Mouse (Mus musculus): ENCODE results near the gene Sowahb. TPM values are rescaled to one million over a fixed set of nuclear protein-coding genes. Genes with fewer than 3 reads are reported as not detected.
A peak's percentile ranks its signal among the peaks of the same experiment; 100 is the strongest.

Gene Sowahb
- polyA plus RNA-seq, 1 experiment from 2014 or later: not detected

- H3K27me3 ChIP-seq (ENCODE audit: control insufficient read depth, insufficient read depth, low read length): no peaks in the 10 kb centered on the region
- 85% methylated on average over 7 of the region's 7 CpGs for WGBS
Measured at GRCm38 (mm10) chr5:93077661-93078323, 33.0 kb upstream of the Sowahb start.

GRCm38 (mm10) chr5:93060865-93061264 lies 16.0 kb upstream of the Sowahb start:
- no peak overlapping the region for H3K9ac ChIP-seq
- DNase-seq (ENCODE audit: low spot score) (no peak), ATAC-seq (ENCODE audit: low FRiP score) (no peak)
- no peak overlapping the region for H3K4me3 ChIP-seq (replicated peaks; ENCODE audit: low read length)
- no peaks in the 10 kb centered on the region for H3K27me3 ChIP-seq (ENCODE audit: control insufficient read depth, insufficient read depth, low read length)
- no peaks in the 10 kb centered on the region for H3K4me1 ChIP-seq (replicated peaks; ENCODE audit: control insufficient read depth, insufficient read depth, low read length)
- no peaks in the 10 kb centered on the region for H3K9me3 ChIP-seq (ENCODE audit: control insufficient read depth, low read length)
- H3K36me3 ChIP-seq (replicated peaks; ENCODE audit: control insufficient read depth, insufficient read depth): no peaks in the 10 kb centered on the region
- H3K27ac ChIP-seq: no peak overlapping the region
- WGBS: 90% methylated on average over 4 of the region's 4 CpGs
- H3K4me2 ChIP-seq (replicated peaks): no peak overlapping the region

More at GRCm38 (mm10) chr5:93077661-93078323, 33.0 kb upstream of the Sowahb start:
- DNase-seq (ENCODE audit: low spot score): no peak
- Histone ChIP-seq H3K9me3 (ENCODE audit: control insufficient read depth, low read length) (peaks cover 4% of the 10 kb centered on the region; the same call in 1 of the 2 replicates), H3K27ac (no peak overlapping the region), H3K4me1 (replicated peaks; ENCODE audit: control insufficient read depth, insufficient read depth, low read length) (no peaks in the 10 kb centered on the region), H3K36me3 (replicated peaks; ENCODE audit: control insufficient read depth, insufficient read depth) (no peaks in the 10 kb centered on the region), H3K9ac (no peak overlapping the region), H3K4me3 (replicated peaks; ENCODE audit: low read length) (no peak overlapping the region), H3K4me2 (replicated peaks) (no peak overlapping the region)
- no peak for ATAC-seq (ENCODE audit: low FRiP score)

GRCm38 (mm10) chr5:93053606-93054397 lies 9.0 kb upstream of the Sowahb start:
- DNase-seq (ENCODE audit: low spot score): no peak
- Histone ChIP-seq H3K36me3 (replicated peaks; ENCODE audit: control insufficient read depth, insufficient read depth) (no peaks in the 10 kb centered on the region), H3K27me3 (ENCODE audit: control insufficient read depth, insufficient read depth, low read length) (peaks cover 6% of the 10 kb centered on the region), H3K9ac (no peak overlapping the region), H3K4me1 (replicated peaks; ENCODE audit: control insufficient read depth, insufficient read depth, low read length) (no peaks in the 10 kb centered on the region), H3K4me2 (replicated peaks) (no peak overlapping the region), H3K4me3 (replicated peaks; ENCODE audit: low read length) (no peak overlapping the region), H3K27ac (no peak overlapping the region), H3K9me3 (ENCODE audit: control insufficient read depth, low read length) (no peaks in the 10 kb centered on the region)
- 52% methylated on average over 8 of the region's 8 CpGs for WGBS
- no peak for ATAC-seq (ENCODE audit: low FRiP score)

- Histone ChIP-seq H3K27me3 (ENCODE audit: control insufficient read depth, insufficient read depth, low read length) (peaks cover 24% of the 10 kb centered on the region), H3K36me3 (replicated peaks; ENCODE audit: control insufficient read depth, insufficient read depth) (no peaks in the 10 kb centered on the region), H3K9ac (no peak overlapping the region), H3K27ac (no peak overlapping the region), H3K4me3 (replicated peaks; ENCODE audit: low read length) (no peak overlapping the region), H3K4me1 (replicated peaks; ENCODE audit: control insufficient read depth, insufficient read depth, low read length) (no peaks in the 10 kb centered on the region), H3K4me2 (replicated peaks) (no peak overlapping the region), H3K9me3 (ENCODE audit: control insufficient read depth, low read length) (no peaks in the 10 kb centered on the region)
- WGBS: 76% methylated on average over 9 of the region's 9 CpGs
- DNase-seq (ENCODE audit: low spot score): no peak
- no peak for ATAC-seq (ENCODE audit: low FRiP score)
Measured at GRCm38 (mm10) chr5:93051951-93052350, 7.1 kb upstream of the Sowahb start.

GRCm38 (mm10) chr5:93051041-93051440 lies 6.2 kb upstream of the Sowahb start:
- no peaks in the 10 kb centered on the region for H3K36me3 ChIP-seq (replicated peaks; ENCODE audit: control insufficient read depth, insufficient read depth)
- peaks cover 34% of the 10 kb centered on the region for H3K27me3 ChIP-seq (ENCODE audit: control insufficient read depth, insufficient read depth, low read length)
- no peak overlapping the region for H3K4me3 ChIP-seq (replicated peaks; ENCODE audit: low read length)
- H3K9me3 ChIP-seq (ENCODE audit: control insufficient read depth, low read length): no peaks in the 10 kb centered on the region
- no peak for ATAC-seq (ENCODE audit: low FRiP score)
- H3K27ac ChIP-seq: no peak overlapping the region
- no peak for DNase-seq (ENCODE audit: low spot score)
- H3K9ac ChIP-seq: no peak overlapping the region
- H3K4me1 ChIP-seq (replicated peaks; ENCODE audit: control insufficient read depth, insufficient read depth, low read length): no peaks in the 10 kb centered on the region
- H3K4me2 ChIP-seq (replicated peaks): no peak overlapping the region
- WGBS: 49% methylated on average over 5 of the region's 5 CpGs

GRCm38 (mm10) chr5:93049971-93050370 lies 5.1 kb upstream of the Sowahb start:
- DNase-seq (ENCODE audit: low spot score) (no peak), ATAC-seq (ENCODE audit: low FRiP score) (no peak)
- Histone ChIP-seq H3K27ac (no peak overlapping the region), H3K27me3 (ENCODE audit: control insufficient read depth, insufficient read depth, low read length) (peaks cover 44% of the 10 kb centered on the region), H3K36me3 (replicated peaks; ENCODE audit: control insufficient read depth, insufficient read depth) (no peaks in the 10 kb centered on the region), H3K9ac (no peak overlapping the region), H3K9me3 (ENCODE audit: control insufficient read depth, low read length) (no peaks in the 10 kb centered on the region), H3K4me3 (replicated peaks; ENCODE audit: low read length) (no peak overlapping the region), H3K4me2 (replicated peaks) (no peak overlapping the region), H3K4me1 (replicated peaks; ENCODE audit: control insufficient read depth, insufficient read depth, low read length) (peaks cover 5% of the 10 kb centered on the region)
- 78% methylated on average over 1 of the region's 1 CpGs for WGBS

- H3K27me3 ChIP-seq (ENCODE audit: control insufficient read depth, insufficient read depth, low read length): peaks cover 57% of the 10 kb centered on the region
- H3K9ac ChIP-seq: no peak overlapping the region
- peaks cover 17% of the 10 kb centered on the region for H3K4me1 ChIP-seq (replicated peaks; ENCODE audit: control insufficient read depth, insufficient read depth, low read length)
- H3K27ac ChIP-seq: no peak overlapping the region
- ATAC-seq (ENCODE audit: low FRiP score): no peak
- no peaks in the 10 kb centered on the region for H3K9me3 ChIP-seq (ENCODE audit: control insufficient read depth, low read length)
- H3K4me2 ChIP-seq (replicated peaks): no peak overlapping the region
- no peak for DNase-seq (ENCODE audit: low spot score)
- H3K36me3 ChIP-seq (replicated peaks; ENCODE audit: control insufficient read depth, insufficient read depth): no peaks in the 10 kb centered on the region
- no peak overlapping the region for H3K4me3 ChIP-seq (replicated peaks; ENCODE audit: low read length)
- 68% methylated on average over 13 of the region's 13 CpGs for WGBS
Measured at GRCm38 (mm10) chr5:93048481-93049240, 3.8 kb upstream of the Sowahb start.

GRCm38 (mm10) chr5:93046306-93046845 lies 1.6 kb upstream of the Sowahb start:
- 28% methylated on average over 5 of the region's 5 CpGs for WGBS
- Histone ChIP-seq H3K9me3 (ENCODE audit: control insufficient read depth, low read length) (no peaks in the 10 kb centered on the region), H3K4me2 (replicated peaks) (no peak overlapping the region), H3K27ac (no peak overlapping the region), H3K4me1 (replicated peaks; ENCODE audit: control insufficient read depth, insufficient read depth, low read length) (peaks cover 17% of the 10 kb centered on the region), H3K36me3 (replicated peaks; ENCODE audit: control insufficient read depth, insufficient read depth) (no peaks in the 10 kb centered on the region), H3K4me3 (replicated peaks; ENCODE audit: low read length) (no peak overlapping the region), H3K9ac (no peak overlapping the region), H3K27me3 (ENCODE audit: control insufficient read depth, insufficient read depth, low read length) (peaks cover 80% of the 10 kb centered on the region)
- DNase-seq (ENCODE audit: low spot score): no peak
- ATAC-seq (ENCODE audit: low FRiP score): no peak

- Histone ChIP-seq H3K27me3 (ENCODE audit: control insufficient read depth, insufficient read depth, low read length) (peaks cover 79% of the 10 kb centered on the region), H3K4me3 (replicated peaks; ENCODE audit: low read length) (peak overlapping the region; percentile 43), H3K4me2 (replicated peaks) (peak overlapping the region; percentile 89), H3K36me3 (replicated peaks; ENCODE audit: control insufficient read depth, insufficient read depth) (no peaks in the 10 kb centered on the region), H3K9ac (peak overlapping the region; percentile 46), H3K4me1 (replicated peaks; ENCODE audit: control insufficient read depth, insufficient read depth, low read length) (peaks cover 17% of the 10 kb centered on the region), H3K9me3 (ENCODE audit: control insufficient read depth, low read length) (no peaks in the 10 kb centered on the region), H3K27ac (no peak overlapping the region)
- DNase-seq (ENCODE audit: low spot score) (no peak), ATAC-seq (ENCODE audit: low FRiP score) (peak; percentile 50; the same call in 1 of the 2 replicates)
- WGBS: 2% methylated on average over 19 of the region's 19 CpGs
Measured at GRCm38 (mm10) chr5:93045371-93045714, 521 bp upstream of the Sowahb start.

Measured in hindbrain, embryonic 14.5 days (tissue).